Mouse (Mus musculus): ENCODE measurements around the gene Akap13. TPM values are rescaled to one million over a fixed set of nuclear protein-coding genes. Genes with fewer than 3 reads are reported as not detected.

Gene Akap13
- total and polyA plus RNA-seq, 2 experiments from 2014 or later = 34.2 to 113 TPM

DNA sequence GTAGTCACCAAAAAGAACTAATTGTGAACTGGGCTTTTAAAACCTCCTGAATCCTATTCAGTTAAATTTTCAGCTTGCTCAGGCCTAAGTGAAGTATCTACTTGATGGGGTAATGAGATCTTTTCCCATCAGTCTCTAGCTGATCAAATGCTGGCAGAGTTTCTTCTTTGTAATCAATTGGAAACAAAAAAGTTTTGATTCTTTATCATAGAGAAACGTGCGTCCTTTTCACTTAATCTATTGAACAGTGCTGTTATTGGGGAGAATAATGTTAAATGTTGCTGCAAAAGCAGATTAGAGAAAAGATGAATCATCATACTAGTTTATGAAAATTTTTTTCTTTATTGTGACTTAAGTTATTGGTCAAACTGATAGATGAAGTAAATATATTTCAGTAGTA lies 142.5 kb downstream of the Akap13 start:
- H3K4me1 ChIP-seq (ENCODE audit: control insufficient read depth, insufficient read depth) = peaks cover 13% of the 10 kb centered on the region
- H3K36me3 ChIP-seq (replicated peaks; ENCODE audit: control insufficient read depth, insufficient read depth, low read length) = peaks cover 4% of the 10 kb centered on the region
- DNase-seq (ENCODE audit: low spot score) (no peak), ATAC-seq (ENCODE audit: insufficient read depth, low read depth) (no peak)
- no peaks in the 10 kb centered on the region for H3K9me3 ChIP-seq (replicated peaks; ENCODE audit: control insufficient read depth, low read length)
- no peak for TF ChIP-seq CTCF (IDR thresholded peaks at IDR 0.05; ENCODE audit: low read depth)
- TF ChIP-seq EP300 (IDR thresholded peaks at IDR 0.05; ENCODE audit: low read depth) = no peak
- WGBS = 80% methylated on average over 2 of the region's 2 CpGs
- H3K9ac ChIP-seq (replicated peaks; ENCODE audit: low read depth, low read length) = no peak overlapping the region
- H3K4me3 ChIP-seq (ENCODE audit: low read depth, low read length) = no peak overlapping the region
- H3K27me3 ChIP-seq (ENCODE audit: control insufficient read depth, insufficient read depth, low read length) = no peaks in the 10 kb centered on the region
- H3K4me2 ChIP-seq (ENCODE audit: low read depth, low read length) = no peak overlapping the region
- no peak overlapping the region for H3K27ac ChIP-seq (ENCODE audit: low read depth)

DNA sequence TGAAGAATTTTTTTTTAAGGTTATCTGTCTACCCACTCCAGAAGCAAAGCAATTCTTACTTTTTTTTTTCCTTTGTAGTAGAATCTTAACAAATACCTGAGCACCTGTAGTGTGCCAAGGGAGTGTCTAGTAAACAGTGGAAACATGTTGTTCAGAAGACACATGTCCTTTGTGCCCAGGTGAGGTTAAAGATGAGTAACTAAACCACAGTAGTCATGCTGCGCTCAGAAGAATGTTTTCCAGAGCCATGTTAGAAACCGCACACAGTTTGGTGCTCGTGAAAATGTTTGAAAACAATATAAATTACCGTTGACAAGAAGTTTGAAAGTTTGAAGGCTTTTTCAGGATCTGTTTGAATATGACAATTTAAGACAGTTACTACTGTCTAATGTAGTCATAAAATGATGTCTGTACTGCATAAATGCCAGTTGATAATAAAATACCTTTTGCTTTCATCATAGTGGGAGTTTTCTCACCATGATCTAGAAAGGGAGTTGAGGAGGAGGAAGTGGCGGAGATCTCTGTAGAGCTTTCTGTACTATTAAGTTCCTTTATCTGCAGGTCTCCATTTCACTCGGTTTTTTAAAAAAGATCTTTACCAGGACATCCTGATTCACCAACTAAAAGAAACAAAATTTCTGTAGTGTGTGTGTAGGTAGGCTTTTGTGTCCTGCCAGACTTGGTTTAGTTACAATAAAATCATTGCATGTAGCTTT lies 145.2 kb downstream of the Akap13 start:
- Histone ChIP-seq H3K36me3 (replicated peaks; ENCODE audit: control insufficient read depth, insufficient read depth, low read length) (peaks cover 20% of the 10 kb centered on the region), H3K27me3 (ENCODE audit: control insufficient read depth, insufficient read depth, low read length) (no peaks in the 10 kb centered on the region), H3K4me2 (ENCODE audit: low read depth, low read length) (no peak overlapping the region), H3K4me1 (ENCODE audit: control insufficient read depth, insufficient read depth) (peaks cover 9% of the 10 kb centered on the region), H3K4me3 (ENCODE audit: low read depth, low read length) (no peak overlapping the region), H3K9ac (replicated peaks; ENCODE audit: low read depth, low read length) (no peak overlapping the region), H3K27ac (ENCODE audit: low read depth) (no peak overlapping the region; the same call in 1 of the 2 replicates), H3K9me3 (replicated peaks; ENCODE audit: control insufficient read depth, low read length) (no peaks in the 10 kb centered on the region)
- 85% methylated on average over 6 of the region's 6 CpGs for WGBS
- ATAC-seq (ENCODE audit: insufficient read depth, low read depth) (no peak), DNase-seq (ENCODE audit: low spot score) (no peak)
- TF ChIP-seq CTCF (IDR thresholded peaks at IDR 0.05; ENCODE audit: low read depth) = no peak
- no peak for TF ChIP-seq EP300 (IDR thresholded peaks at IDR 0.05; ENCODE audit: low read depth)

DNA sequence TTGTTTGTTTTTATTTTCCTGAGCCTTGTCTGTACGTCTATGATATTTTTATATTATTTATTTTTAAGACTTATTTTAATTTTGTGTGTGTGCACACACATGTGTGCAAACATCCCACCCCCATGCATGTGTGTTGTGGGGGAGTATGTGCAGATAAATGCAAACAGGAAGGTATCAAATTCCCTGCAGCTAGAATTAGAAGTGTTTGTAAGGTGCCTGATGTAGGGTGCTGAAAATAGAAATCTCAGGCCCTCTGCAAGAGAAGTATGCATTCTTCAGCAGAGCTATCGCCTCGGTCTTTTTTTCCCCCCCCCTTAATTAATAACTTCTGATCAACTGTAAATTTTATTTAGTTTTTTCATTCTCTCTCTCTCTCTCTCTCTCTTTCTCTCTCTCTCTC lies 151.9 kb downstream of the Akap13 start:
- Histone ChIP-seq H3K4me2 (ENCODE audit: low read depth, low read length) (no peak overlapping the region), H3K9ac (replicated peaks; ENCODE audit: low read depth, low read length) (no peak overlapping the region), H3K27ac (ENCODE audit: low read depth) (peak overlapping the region; percentile 11; the same call in 1 of the 2 replicates), H3K4me3 (ENCODE audit: low read depth, low read length) (no peak overlapping the region), H3K27me3 (ENCODE audit: control insufficient read depth, insufficient read depth, low read length) (no peaks in the 10 kb centered on the region), H3K36me3 (replicated peaks; ENCODE audit: control insufficient read depth, insufficient read depth, low read length) (peaks cover 42% of the 10 kb centered on the region), H3K4me1 (ENCODE audit: control insufficient read depth, insufficient read depth) (peaks cover 30% of the 10 kb centered on the region), H3K9me3 (replicated peaks; ENCODE audit: control insufficient read depth, low read length) (no peaks in the 10 kb centered on the region)
- ATAC-seq (ENCODE audit: insufficient read depth, low read depth) = no peak
- 33% methylated on average over 3 of the region's 3 CpGs for WGBS
- DNase-seq (ENCODE audit: low spot score) = peak; percentile 66
- TF ChIP-seq EP300 (IDR thresholded peaks at IDR 0.05; ENCODE audit: low read depth) (no peak), CTCF (IDR thresholded peaks at IDR 0.05; ENCODE audit: low read depth) (no peak)

DNA sequence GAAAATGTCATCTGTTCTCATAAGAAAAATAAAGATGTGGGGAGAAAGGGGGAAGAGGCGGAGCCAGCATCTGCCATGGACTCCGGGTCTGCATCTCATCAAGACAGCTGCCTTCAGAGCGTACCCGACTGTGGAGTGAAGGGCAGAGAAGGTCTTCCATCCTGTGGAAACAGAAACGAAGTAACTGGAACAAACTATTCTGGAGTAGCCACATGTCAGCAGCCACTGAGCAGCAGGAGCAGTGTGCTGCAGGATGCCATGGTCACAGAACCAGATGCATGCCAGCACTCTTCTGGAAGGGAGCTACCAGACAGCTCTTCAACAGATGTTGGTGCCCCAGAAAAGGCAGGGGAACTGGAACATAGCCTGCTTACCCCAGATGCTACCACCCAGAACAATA lies 153.4 kb downstream of the Akap13 start:
- peaks cover 40% of the 10 kb centered on the region for H3K4me1 ChIP-seq (ENCODE audit: control insufficient read depth, insufficient read depth)
- H3K36me3 ChIP-seq (replicated peaks; ENCODE audit: control insufficient read depth, insufficient read depth, low read length) = peaks cover 29% of the 10 kb centered on the region
- H3K27me3 ChIP-seq (ENCODE audit: control insufficient read depth, insufficient read depth, low read length) = no peaks in the 10 kb centered on the region
- no peaks in the 10 kb centered on the region for H3K9me3 ChIP-seq (replicated peaks; ENCODE audit: control insufficient read depth, low read length)
- H3K4me2 ChIP-seq (ENCODE audit: low read depth, low read length) = no peak overlapping the region
- H3K27ac ChIP-seq (ENCODE audit: low read depth) = peak overlapping the region; percentile 79
- H3K4me3 ChIP-seq (ENCODE audit: low read depth, low read length) = no peak overlapping the region
- no peak overlapping the region for H3K9ac ChIP-seq (replicated peaks; ENCODE audit: low read depth, low read length)
- ATAC-seq (ENCODE audit: insufficient read depth, low read depth) (peak; percentile 56), DNase-seq (ENCODE audit: low spot score) (no peak)
- TF ChIP-seq EP300 (IDR thresholded peaks at IDR 0.05; ENCODE audit: low read depth) (no peak), CTCF (IDR thresholded peaks at IDR 0.05; ENCODE audit: low read depth) (no peak)
- 21% methylated on average over 5 of the region's 5 CpGs for WGBS

DNA sequence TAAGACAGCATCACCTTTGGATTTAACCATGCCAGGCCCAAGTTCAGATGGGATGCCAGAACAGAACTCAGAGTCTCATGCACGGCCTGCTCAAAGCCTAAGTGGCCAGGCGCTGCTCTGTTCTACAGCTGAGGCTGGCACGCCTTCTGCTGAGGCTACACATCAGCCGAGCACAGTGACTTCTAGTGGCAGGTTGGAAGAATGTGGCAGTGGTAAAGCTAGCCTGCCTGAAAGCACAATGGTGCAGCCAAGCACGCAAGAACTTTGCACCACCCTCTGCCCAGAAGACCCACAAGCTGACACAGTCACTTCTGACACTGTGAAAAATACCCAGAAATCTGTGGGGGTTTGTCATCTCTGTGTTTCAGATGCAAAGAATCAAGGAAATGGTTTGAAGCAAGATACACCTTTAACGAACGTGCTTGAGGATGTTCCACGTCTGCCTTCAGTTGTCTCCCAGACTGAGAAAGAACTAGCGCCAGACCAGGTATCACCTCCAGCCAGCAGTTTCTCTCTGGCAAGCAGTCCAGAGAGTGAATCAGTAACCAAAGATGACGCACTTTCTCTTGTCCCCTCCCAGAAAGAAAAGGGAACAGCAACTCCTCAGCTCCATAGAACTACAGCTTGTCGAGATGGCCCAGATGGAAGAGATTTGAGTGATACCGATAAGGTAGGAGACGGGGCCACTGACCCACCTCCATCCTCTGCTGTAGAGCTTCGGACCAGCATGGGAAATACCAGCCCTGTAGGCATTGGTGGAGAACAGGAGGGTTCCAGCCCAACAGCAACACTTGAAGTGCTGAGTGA lies 154.3 kb downstream of the Akap13 start:
- H3K9me3 ChIP-seq (replicated peaks; ENCODE audit: control insufficient read depth, low read length) = no peaks in the 10 kb centered on the region
- DNase-seq (ENCODE audit: low spot score) (peak; percentile 73), ATAC-seq (ENCODE audit: insufficient read depth, low read depth) (peak; percentile 64)
- WGBS = 68% methylated on average over 14 of the region's 14 CpGs
- peak overlapping the region; percentile 79 for H3K27ac ChIP-seq (ENCODE audit: low read depth)
- no peaks in the 10 kb centered on the region for H3K27me3 ChIP-seq (ENCODE audit: control insufficient read depth, insufficient read depth, low read length)
- peaks cover 22% of the 10 kb centered on the region for H3K36me3 ChIP-seq (replicated peaks; ENCODE audit: control insufficient read depth, insufficient read depth, low read length)
- H3K9ac ChIP-seq (replicated peaks; ENCODE audit: low read depth, low read length) = no peak overlapping the region
- H3K4me3 ChIP-seq (ENCODE audit: low read depth, low read length) = no peak overlapping the region
- H3K4me2 ChIP-seq (ENCODE audit: low read depth, low read length) = no peak overlapping the region; the same call in 1 of the 2 replicates
- TF ChIP-seq CTCF (IDR thresholded peaks at IDR 0.05; ENCODE audit: low read depth) (peak; percentile 70), EP300 (IDR thresholded peaks at IDR 0.05; ENCODE audit: low read depth) (no peak)
- H3K4me1 ChIP-seq (ENCODE audit: control insufficient read depth, insufficient read depth) = peaks cover 43% of the 10 kb centered on the region

All from heart, postnatal 0 days (tissue).